Mouse (Mus musculus): ENCODE data around the gene Gucy2c. TPM values are rescaled to one million over a fixed set of nuclear protein-coding genes. Genes with fewer than 3 reads are reported as not detected.

The Gucy2c gene
- total and polyA plus RNA-seq, 3 experiments, result not detected

- Histone ChIP-seq H3K27ac (ENCODE audit: control insufficient read depth, low read depth, low read length) (no peak overlapping the region), H3K9me3 (replicated peaks; ENCODE audit: insufficient read depth, low read length) (no peaks in the 10 kb centered on the region), H3K79me2 (ENCODE audit: control insufficient read depth, insufficient read depth, low read length, poor library complexity) (no peaks in the 10 kb centered on the region), H3K4me3 (ENCODE audit: control insufficient read depth in 1 of 2, insufficient read depth in 1 of 2, low read depth in 2 of 2, low read length in 2 of 2) (no peak overlapping the region), H3K27me3 (ENCODE audit: control insufficient read depth in 1 of 2, insufficient read depth in 2 of 2, low read length in 2 of 2) (no peaks in the 10 kb centered on the region), H3K36me3 (ENCODE audit: control insufficient read depth in 1 of 2, insufficient read depth in 2 of 2, low read length in 2 of 2) (no peaks in the 10 kb centered on the region), H3K9ac (ENCODE audit: control insufficient read depth, low read depth, low read length, poor library complexity, severe bottlenecking) (no peak overlapping the region), H3K4me1 (ENCODE audit: control insufficient read depth in 1 of 2, insufficient read depth in 2 of 2, low read length in 2 of 2) (no peaks in the 10 kb centered on the region)
- peak; percentile 34 for DNase-seq (ENCODE audit: low read depth, low spot score)
- TF ChIP-seq E2F4 (IDR thresholded peaks at IDR 0.05; ENCODE audit: borderline replicate concordance, low read depth, low read length), result no peak
- no peak for TF ChIP-seq ZMIZ1 (IDR thresholded peaks at IDR 0.05; ENCODE audit: low read depth, low read length)
- no peak for TF ChIP-seq GATA1 (IDR thresholded peaks at IDR 0.05; ENCODE audit: low read depth, low read length)
- no peak for TF ChIP-seq UBTF (IDR thresholded peaks at IDR 0.05; ENCODE audit: borderline replicate concordance, insufficient read depth, low read depth, low read length)
- no peak for TF ChIP-seq JUND (IDR thresholded peaks at IDR 0.05; ENCODE audit: low read depth, low read length)
- no peak for TF ChIP-seq MXI1 (IDR thresholded peaks at IDR 0.05; ENCODE audit: low read depth, low read length)
- no peak for TF ChIP-seq ETS1 (IDR thresholded peaks at IDR 0.05; ENCODE audit: low read depth, low read length)
- TF ChIP-seq CHD2 (IDR thresholded peaks at IDR 0.05; ENCODE audit: low read length), result no peak
- TF ChIP-seq GABPA (IDR thresholded peaks at IDR 0.05; ENCODE audit: low read depth, low read length), result no peak
- TF ChIP-seq MAX (IDR thresholded peaks at IDR 0.05; ENCODE audit: low read length), result no peak
- no peak for TF ChIP-seq MYC (IDR thresholded peaks at IDR 0.05; ENCODE audit: low read depth, low read length)
- TF ChIP-seq ELF1 (IDR thresholded peaks at IDR 0.05; ENCODE audit: low read depth, low read length), result no peak
- TF ChIP-seq ZC3H11A (IDR thresholded peaks at IDR 0.05; ENCODE audit: low read depth, low read length), result no peak
- TF ChIP-seq MYB (IDR thresholded peaks at IDR 0.05; ENCODE audit: low read depth, low read length), result no peak
- no peak for TF ChIP-seq HCFC1 (IDR thresholded peaks at IDR 0.05; ENCODE audit: low read depth, low read length)
- no peak for TF ChIP-seq TBP (IDR thresholded peaks at IDR 0.05; ENCODE audit: low read depth, low read length)
- no peak for TF ChIP-seq ZKSCAN1 (IDR thresholded peaks at IDR 0.05; ENCODE audit: low read depth, low read length)
Observed at GRCm38 (mm10) chr6:136683410-136684334, 97.9 kb downstream of the Gucy2c start.

- Histone ChIP-seq H3K36me3 (ENCODE audit: control insufficient read depth in 1 of 2, insufficient read depth in 2 of 2, low read length in 2 of 2) (no peaks in the 10 kb centered on the region), H3K9ac (ENCODE audit: control insufficient read depth, low read depth, low read length, poor library complexity, severe bottlenecking) (no peak overlapping the region), H3K27me3 (ENCODE audit: control insufficient read depth in 1 of 2, insufficient read depth in 2 of 2, low read length in 2 of 2) (no peaks in the 10 kb centered on the region), H3K79me2 (ENCODE audit: control insufficient read depth, insufficient read depth, low read length, poor library complexity) (no peaks in the 10 kb centered on the region), H3K4me3 (ENCODE audit: control insufficient read depth in 1 of 2, insufficient read depth in 1 of 2, low read depth in 2 of 2, low read length in 2 of 2) (no peak overlapping the region), H3K4me1 (ENCODE audit: control insufficient read depth in 1 of 2, insufficient read depth in 2 of 2, low read length in 2 of 2) (no peaks in the 10 kb centered on the region), H3K27ac (ENCODE audit: control insufficient read depth, low read depth, low read length) (no peak overlapping the region), H3K9me3 (replicated peaks; ENCODE audit: insufficient read depth, low read length) (no peaks in the 10 kb centered on the region)
- TF ChIP-seq NRF1 (IDR thresholded peaks at IDR 0.05; ENCODE audit: insufficient read depth, low read depth, low read length, poor library complexity, severe bottlenecking) (no peak), E2F4 (IDR thresholded peaks at IDR 0.05; ENCODE audit: borderline replicate concordance, low read depth, low read length) (no peak), MAFK (IDR thresholded peaks at IDR 0.05; ENCODE audit: borderline replicate concordance, low read depth, low read length) (no peak), MYC (IDR thresholded peaks at IDR 0.05; ENCODE audit: low read depth, low read length) (no peak), CTCF (IDR thresholded peaks at IDR 0.05 in 2 of 3, conservative IDR thresholded peaks at IDR 0.05 in 1 of 3; ENCODE audit: control insufficient read depth in 1 of 3, insufficient read depth in 1 of 3, low read depth in 2 of 3, low read length in 3 of 3, poor library complexity in 1 of 3, severe bottlenecking in 1 of 3) (no peak), USF1 (IDR thresholded peaks at IDR 0.05; ENCODE audit: low read depth, low read length) (no peak), MAX (IDR thresholded peaks at IDR 0.05; ENCODE audit: low read length) (no peak)
- no peak for DNase-seq (ENCODE audit: low read depth, low spot score)
Observed at GRCm38 (mm10) chr6:136679381-136679780, 102.2 kb downstream of the Gucy2c start.

All from MEL (cell line).